Mouse (Mus musculus) mouse trophoblast stem cell (cell line): Measurements from ENCODE around the gene 2010111I01Rik.

Experiments used
- in situ Hi-C, 2 experiments: fragments of 300-500 bp; cut with MseI, MboI; formaldehyde crosslinking; loops; 2 replicates in 1 of 2; 3 replicates in 1 of 2; pipeline ENCODE4 v1.15.1; 2025

2010111I01Rik gene

DNA sequence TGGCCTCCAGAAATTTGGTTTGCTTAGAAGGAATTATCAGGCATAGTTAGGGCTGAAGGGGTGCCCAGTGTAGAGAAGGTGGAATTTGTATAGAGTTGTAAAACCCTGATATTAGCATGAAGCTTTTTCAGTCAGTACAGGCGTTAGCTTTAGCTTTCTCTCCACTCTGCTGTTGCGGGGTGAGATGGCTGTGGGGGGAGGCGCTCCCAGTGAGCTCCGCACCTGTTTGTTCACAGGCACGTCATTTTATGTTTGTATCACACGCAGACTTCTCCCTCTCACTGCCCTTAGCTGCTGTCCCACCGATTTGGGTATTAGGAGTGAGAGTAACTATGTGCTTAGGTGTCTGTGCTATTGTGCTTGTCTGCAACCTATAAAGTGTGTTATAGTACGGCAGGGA lies 316.5 kb downstream of the 2010111I01Rik start:
- in situ Hi-C loops = no loop called here

DNA sequence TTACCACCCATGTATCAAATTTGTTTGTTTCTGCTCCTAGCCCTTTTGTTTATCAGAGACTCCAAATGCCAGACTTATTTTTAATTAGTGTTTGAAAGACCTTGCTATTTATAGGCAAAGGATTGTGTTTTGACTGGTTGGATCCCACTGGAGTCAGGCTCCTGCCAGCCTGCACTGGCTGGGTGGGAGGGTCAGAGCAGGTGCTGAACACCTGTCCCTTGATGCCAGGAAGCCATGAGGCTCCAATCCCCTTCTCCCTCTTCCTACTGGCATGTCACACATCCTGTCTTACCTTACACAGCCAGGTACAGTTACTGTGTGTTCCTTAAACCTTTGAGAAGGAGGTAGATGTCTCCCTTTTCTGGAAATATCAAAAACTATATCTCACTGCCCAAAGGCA lies 318.5 kb downstream of the 2010111I01Rik start:
- in situ Hi-C loops = no loop called here

DNA sequence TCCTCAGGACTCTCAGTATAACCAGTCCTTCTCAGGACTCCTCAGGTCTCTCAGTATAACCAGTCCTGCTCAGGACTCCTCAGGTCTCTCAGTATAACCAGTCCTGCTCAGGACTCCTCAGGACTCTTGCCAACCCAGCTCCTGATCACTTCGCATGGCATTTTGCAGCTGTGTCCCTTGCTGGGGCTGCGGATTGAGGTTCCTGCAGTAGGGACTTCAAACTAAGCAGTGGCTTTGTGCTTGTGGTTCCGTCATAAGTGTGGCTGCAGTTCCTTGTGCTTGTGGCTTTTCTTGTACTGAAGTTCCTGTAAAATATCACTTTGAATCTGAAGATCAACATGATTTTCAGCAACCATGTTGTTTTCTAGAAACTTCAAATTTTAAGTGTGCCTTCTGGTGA lies 320.1 kb downstream of the 2010111I01Rik start:
- in situ Hi-C loops = no loop called here

DNA sequence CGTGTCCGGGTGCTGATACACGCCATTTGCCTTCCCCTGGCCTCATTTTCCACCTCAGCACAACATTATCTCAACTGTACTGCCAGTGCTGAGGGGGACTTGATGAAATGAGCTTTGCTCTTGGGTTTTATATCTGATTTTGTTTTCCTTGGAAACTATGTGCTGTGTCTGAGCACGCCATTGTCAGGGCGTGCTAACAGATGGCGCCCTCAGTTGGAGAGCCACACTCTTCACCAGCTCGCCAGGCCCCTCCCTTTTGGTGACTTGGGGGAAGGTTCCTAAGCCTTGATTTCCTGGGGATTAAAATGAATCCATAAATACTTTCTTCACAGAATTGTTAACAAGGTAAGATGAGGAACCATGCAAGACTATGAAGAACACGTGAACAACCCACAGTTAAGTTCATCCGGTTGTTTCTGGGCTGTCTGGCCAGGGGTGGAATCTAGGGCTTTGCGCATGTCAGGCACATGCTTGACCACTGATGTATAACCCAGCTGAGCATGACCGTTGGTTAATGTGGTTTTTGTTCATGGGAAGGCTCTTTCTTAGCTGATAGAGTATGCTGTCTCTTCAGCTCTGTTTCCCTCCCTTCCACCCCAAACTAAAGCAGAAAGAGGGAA lies 321.9 kb downstream of the 2010111I01Rik start:
- in situ Hi-C loops = no loop called here

DNA sequence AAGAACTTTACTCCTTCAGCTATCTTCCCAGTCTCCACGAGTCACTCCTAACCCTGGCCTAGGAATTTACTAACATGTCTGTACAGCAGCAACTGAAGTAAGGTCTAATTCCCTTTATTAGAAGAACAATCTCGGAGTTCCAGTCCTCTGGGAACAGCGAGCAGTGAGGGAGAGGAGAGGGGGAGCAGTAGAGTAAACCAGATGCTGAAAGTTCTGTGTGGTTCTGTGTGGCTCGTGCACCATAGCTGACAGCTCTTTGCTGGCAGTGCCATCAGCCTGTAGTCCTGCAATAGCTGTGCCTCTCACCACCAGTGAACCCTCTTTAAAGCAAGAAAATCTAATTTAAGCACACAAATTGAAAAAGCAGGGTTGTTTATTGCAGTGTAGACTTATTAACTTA lies 324.5 kb downstream of the 2010111I01Rik start:
- in situ Hi-C loops = no loop called here

DNA sequence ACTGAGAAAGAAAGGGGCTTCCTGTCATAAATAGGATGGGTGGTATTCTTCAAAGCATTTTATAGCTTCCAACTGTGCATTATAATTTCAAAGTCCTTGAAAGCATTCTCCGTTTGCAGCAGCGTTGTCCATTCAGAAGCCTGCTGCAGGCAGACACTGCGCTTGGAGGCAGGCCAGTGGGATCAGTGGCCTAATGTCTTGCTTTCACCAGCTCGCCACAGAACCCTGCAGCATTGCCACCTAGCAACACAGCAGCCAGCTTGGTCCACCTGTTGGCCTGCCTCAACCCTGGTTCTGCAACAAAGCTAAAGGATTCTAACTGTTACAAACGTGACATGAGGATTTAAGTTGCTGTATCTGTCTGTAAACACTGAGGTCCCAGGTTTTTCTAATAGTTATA lies 325.0 kb downstream of the 2010111I01Rik start:
- in situ Hi-C loops = no loop called here

DNA sequence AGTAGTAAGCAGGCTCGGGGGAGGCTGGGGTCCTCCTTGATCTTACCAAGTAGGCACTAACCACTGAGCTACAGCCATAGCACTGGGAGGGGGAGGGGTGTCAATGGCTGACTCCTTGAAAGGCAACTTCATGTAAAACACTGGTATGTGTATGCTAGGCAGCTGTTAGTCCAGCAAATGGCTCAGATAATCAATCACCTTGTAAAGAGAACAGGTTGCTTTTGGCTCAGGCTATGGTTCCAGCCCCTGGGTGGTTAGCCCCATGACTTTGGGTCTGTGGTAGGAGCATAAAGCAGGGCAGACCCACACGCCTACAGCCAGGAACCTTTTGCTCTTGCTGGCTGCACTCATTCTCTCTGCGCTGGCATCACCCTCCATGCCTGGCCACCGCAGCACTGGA lies 325.4 kb downstream of the 2010111I01Rik start:
- in situ Hi-C loops = no loop called here

DNA sequence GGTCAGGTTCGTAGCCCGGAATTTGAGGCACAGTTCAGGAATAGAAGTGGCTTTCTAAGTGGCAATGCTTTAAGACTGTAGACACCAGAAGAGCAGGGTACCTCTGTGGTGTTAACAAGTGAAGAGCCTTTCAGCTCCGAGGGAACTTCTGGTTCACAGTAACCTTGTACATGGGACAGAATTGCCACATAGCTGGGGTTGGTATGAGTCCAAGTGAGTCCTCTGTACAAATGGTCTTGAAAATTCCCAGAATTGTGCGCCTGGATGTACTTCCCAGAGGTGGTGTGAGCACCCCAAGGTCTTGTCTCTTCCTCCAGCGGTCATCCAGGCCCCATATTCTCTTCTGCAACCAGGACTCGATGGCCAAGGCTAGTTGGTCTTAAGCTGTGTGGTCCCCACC lies 326.3 kb downstream of the 2010111I01Rik start:
- in situ Hi-C loops = no loop called here

DNA sequence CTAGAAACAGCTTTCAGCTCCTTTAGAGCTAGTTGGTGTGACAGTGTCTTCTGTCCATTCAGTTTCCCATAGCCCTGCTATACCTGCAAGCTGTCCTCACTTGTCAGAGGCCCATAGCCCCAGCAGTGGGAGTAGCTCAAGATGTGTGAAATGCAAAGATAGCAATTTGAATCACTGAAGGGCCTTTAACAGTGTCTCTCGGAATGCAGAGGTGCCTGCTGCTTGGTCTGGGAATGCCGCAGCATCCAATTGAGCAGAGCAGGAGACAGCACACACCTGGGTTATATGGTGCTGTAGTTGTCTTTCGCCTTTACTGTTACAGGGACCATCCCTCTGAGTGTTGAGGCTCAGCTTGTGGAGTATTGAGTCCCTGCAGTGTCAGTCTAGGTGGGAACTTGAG lies 329.0 kb downstream of the 2010111I01Rik start:
- in situ Hi-C loops = no loop called here

DNA sequence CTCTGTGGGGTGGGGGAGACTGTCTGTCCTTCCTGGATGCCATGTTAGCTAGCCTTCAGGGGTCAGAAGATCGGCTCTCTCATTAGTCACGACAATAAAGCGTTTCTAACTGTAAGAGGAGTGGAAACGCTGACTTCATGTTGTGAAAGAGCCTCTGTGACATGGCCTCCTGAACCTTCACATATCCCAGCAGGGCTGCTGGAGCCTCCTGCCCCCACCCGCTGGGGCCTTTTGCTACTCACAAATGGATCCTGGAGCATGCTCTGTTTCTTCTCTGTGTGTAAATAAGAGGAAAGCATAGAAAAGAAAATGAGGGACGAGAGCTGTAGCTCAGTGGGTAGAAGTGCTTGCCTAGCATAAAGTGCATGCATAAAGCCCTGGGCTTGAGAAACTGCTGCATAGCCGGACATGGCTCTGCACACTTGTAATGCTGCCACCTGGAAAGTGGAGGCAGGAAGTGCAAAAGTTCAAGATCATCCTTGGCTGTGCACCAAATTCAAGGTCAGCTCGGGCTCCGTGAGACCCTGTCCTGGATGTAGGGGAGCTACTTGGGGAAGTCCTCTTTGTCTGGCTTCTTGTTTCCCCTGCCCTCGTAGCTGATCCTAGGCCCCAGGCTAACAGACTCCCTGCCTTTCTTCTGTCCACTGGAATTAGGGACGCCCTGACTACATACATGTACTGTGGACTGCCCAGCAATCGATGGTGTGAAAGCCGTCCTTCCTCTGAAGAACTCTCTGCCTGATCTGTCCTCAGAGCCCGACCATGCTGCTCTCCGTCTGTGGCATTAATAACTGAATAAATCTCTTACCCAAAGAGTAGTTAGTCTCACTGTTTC lies 329.9 kb downstream of the 2010111I01Rik start:
- in situ Hi-C loops = no loop called here

DNA sequence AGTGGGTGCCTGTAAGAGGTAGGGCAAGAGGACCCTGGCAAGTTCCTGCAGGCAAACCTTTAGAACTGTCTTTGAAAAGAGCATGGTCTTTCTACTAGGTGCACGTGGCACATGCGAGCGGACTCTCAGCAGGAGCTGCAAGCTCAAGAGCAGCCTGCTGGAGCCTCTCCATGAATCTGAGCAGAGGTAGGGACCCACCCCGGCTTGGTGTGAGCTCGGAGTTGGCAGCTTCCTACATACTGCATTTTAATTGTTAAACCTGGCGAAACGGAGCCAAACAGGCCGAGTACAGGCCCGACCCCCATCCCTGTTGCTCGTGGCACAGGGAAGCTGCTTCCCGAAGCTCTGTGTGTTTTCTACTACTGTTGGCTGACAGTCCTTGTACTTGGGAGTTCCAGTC lies 331.6 kb downstream of the 2010111I01Rik start:
- in situ Hi-C loops = no loop called here

DNA sequence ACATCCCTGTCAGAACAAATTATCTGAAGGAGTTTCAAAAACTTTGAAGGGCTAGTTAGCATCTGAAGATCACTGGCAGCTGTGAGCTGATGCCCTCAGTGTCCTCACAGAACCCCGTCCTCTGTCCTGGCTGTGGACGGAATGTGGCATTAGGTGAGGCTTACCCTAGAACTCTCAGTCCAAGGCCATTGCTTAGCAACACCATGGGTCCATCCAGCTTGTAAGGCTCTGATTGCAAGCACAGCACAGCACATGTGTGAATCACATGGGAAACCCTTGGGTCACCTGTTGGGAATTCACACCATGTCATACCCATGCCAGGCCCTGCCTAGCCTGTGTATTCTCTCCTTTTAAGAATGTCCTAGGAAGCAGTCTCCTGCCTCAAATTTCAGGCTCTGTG lies 332.3 kb downstream of the 2010111I01Rik start:
- in situ Hi-C loops = no loop called here

DNA sequence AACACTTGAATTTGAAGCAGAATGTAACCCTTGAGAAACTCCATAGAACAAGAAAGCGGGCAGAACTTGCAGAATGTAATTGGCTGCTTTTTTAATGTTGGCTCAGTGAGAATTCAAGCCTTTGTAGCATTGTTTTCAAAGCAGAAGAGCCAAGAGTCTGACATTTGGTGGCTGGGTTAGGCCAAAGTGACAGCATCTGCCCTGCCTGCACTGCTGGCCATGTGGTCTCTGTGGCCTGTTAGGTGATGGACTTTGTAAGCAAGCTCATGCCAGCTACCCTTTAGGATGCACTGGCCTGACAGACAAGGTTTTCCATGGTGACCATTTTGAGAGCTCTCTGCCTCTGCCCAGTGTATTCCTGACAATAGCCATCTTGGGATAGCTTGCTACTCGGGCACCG lies 333.2 kb downstream of the 2010111I01Rik start:
- in situ Hi-C loops = no loop called here

DNA sequence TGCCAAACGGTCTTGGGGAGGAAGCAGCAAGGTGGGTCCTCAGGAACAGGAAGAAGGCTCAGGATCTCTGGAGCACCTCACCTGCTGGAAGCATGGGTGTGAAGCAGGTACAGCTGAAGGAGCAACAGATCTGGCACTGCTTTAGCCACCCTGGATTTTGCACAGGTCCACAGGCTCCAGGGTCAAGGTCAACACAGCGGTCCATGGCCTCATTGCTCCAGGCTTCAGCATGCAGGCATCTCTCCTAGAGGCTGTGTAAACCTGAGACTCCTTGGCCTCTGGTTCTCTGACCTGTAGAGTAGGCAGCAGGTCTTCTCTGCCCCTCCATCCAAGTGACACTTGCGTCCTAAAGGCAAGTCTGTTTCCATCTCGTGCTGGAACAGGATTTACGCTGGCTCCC lies 334.2 kb downstream of the 2010111I01Rik start:
- in situ Hi-C loops = no loop called here

DNA sequence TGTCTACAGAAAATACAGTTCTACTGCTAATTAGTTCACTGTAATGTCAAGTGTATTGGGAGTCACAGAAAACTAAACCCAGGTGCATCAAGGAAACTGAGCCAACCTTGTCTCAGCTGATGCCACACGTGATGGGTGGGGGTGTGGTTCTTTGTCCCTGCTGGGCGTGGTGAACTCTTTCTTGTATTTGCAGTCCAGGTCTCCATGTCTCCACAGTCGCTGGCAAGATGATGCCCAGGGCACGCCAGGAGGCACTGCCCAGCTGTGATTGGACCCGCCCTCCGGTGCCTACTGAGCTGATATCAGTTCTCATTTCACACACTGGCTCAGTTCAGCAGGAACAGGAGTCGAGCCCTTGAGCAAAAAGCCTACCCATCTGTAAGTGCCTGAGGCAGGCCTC lies 336.2 kb downstream of the 2010111I01Rik start:
- in situ Hi-C loops = no loop called here

DNA sequence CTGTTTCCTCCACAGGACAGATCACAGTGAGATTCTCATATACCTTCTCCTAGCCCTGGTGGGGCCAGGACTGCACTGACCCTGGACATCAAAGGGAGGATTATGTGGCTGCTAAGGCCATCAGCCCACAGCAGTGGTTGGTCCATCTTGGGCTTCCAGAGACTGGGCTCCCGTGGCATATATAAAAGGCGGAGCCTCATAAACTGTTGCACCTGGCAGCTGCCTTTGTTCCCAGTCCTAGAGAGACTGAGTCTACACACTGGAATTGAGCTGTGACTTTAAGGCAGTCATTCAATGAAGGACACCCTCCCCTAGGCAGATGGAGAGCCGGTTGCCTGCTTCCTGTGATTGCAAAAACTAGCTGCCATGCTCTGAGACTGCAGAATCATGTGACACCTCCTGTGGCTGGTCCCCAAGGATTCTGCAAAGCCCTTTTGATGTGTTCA lies 337.1 kb downstream of the 2010111I01Rik start:
- in situ Hi-C loops = no loop called here

DNA sequence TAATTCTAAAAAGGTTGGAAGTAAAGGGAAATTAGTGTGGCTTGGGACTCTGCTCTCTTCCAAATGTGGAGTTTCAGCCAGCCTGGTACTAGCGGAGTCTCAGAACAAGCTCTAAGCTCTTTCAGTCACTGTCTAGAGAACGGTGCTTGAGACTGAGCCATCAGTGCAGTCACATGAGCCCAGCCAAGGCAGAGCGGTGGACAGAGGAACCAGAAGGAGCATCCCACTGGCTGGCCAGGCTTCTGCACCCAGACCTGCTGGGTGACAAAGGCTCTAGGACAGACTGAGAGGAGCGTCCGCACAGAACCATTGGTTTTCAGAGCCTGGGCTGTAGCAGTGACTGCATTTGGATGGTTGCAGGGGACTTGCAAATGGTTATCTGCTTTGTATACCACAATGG lies 337.7 kb downstream of the 2010111I01Rik start:
- in situ Hi-C loops = no loop called here

DNA sequence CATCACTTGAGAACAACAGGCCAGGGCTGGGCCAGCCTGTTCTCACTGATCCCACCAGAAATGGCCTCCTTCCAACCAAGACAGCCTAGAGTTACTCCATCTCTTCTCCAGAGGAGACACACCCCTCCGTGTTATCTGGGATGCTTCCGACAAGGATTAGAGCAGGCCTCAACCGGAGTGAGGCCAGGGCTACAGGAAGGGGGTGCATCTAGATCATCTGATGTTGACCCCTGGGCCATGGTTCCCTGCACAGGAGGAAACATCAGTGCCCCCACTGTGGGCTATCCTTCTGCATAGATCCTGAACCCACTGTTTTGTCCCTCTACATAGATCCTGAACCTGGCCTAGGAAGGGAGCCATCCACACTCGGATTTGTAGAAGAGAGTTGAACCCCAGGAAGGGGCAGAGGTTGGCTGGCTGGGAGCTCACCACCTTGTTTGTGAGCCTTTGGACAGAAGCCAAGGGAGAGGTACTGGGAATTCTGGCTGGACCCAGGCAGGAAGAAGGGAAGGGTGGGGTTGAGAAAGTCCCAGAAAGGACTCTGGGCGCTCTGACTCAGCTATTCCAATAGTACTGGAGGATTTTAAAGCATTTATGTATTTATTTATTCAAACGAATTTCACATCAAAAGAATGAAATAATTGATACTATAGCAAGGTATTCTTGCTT lies 339.6 kb downstream of the 2010111I01Rik start:
- in situ Hi-C loops = no loop called here

DNA sequence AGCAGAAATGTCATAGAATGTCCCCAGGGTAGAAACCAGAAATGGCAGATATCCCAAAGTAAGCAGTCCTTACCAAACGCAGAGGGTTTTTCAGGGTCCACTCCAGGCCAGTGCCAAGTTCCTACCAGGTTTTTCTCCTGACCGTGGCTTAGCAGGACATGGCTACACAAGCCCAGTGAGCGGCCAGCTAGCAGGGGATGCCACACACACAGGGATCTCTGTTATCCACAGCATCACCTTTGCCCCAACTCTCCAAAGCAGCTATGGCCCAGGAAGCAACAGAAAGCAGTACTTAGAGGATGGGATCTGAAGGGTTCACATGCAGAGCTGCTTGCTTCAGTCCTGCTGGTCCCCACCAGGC lies 340.1 kb downstream of the 2010111I01Rik start:
- in situ Hi-C loops = no loop called here

DNA sequence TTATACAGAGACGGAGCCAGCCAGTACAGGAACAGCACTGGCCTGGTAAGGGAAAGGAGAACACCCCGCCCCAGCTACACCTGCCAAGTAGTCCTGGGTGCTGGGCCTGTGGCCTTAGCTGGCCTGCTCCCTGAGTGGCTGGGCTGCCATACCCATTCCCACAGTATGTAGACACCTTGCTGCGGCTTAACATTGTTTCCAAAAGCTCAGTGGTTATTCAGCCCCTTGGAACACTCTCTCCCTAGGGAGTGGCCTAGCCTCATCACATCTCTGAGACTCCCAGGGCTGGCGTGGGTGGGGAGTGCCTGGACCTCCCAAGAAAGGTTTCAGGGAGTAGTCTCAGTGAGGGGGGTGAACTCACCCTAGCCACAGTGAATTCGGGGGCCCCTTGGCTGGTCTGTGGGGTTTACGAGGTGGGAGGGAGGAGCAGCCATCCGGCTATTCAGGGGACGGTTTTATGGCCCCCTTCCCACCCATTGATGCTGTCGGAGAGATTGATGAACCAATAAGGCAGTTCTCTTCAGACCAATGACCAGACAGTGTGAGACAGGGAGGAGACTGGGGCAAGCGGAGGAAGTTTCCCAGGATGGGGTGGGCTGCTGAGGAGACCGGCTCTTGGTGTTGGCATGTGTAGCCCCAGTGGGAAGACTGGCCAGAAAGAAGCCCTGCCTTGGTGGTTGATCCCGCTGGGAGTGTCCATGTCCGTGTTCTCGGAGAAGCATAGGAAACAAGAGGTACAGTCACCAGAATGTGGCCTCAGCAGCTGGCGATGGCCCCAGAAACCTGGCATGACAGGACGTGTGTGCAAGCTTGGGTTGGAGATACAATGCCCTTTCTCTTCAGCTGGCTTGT lies 340.7 kb downstream of the 2010111I01Rik start:
- in situ Hi-C loops = no loop called here

DNA sequence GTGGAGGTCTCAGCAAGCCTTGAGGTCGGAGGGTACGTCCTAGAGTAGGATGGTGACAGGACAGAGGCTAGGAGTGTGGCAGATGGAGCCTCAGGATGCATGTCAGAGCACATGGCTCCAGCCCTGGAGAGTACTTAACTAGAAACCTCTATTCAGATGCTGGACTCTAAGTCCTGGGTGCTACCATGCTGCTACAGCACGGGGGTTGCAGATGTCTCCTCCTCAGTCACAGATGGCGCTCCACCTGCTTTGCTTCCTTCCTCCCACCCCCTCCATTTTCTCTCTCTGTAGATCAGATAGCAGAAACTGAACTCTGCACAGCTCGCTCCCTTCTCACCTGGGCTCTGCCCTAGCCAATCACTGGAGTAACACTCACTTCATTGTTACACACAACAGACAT lies 342.1 kb downstream of the 2010111I01Rik start:
- in situ Hi-C loops = no loop called here

DNA sequence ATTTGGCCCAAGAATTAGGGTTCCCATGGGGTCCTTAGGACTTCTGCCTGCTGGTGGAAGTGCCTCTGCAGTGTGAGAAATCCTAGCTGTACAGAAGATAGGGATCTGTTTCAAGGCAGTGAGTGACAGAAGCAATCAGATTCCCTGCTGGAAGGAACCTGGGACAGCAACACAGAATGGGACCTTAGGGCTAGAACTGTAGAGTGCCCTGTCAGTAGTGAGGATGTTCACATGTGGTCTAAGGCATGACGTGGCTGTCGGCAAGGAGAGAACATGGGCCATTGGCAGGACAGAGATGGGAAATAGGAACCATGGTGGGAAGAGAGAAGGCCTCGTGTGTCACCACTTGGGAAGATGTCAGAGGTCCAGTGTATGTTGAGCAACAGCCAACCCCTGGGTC lies 344.9 kb downstream of the 2010111I01Rik start:
- in situ Hi-C loops = no loop called here
